Mouse (Mus musculus): ENCODE results near the gene Ubash3b. TPM values are rescaled to one million over a fixed set of nuclear protein-coding genes. Genes with fewer than 3 reads are reported as not detected.

Ubash3b gene
- polyA plus RNA-seq, 1 experiment, result 2.9 TPM

GRCm38 (mm10) chr9:41108324-41109180 is 52.9 kb downstream of the Ubash3b start:
- Histone ChIP-seq H3K27ac (ENCODE audit: insufficient read depth, low read length) (no peak overlapping the region), H3K9me3 (replicated peaks; ENCODE audit: control insufficient read depth, insufficient read depth, low read length, poor library complexity, severe bottlenecking) (no peaks in the 10 kb centered on the region), H3K4me3 (ENCODE audit: low read depth, low read length) (no peak overlapping the region), H3K27me3 (ENCODE audit: control insufficient read depth, insufficient read depth, low read length, poor library complexity, severe bottlenecking) (no peaks in the 10 kb centered on the region), H3K9ac (ENCODE audit: low read depth, poor library complexity, severe bottlenecking) (no peak overlapping the region), H3K4me1 (ENCODE audit: control insufficient read depth, insufficient read depth, low read length) (no peaks in the 10 kb centered on the region), H3K36me3 (ENCODE audit: control insufficient read depth, insufficient read depth, low read length, poor library complexity, severe bottlenecking) (no peaks in the 10 kb centered on the region)
- no peak for TF ChIP-seq EP300 (IDR thresholded peaks at IDR 0.05; ENCODE audit: insufficient read depth, low read depth, low read length)
- TF ChIP-seq POLR2A (IDR thresholded peaks at IDR 0.05; ENCODE audit: insufficient read depth, low read length), result no peak
- no peak for TF ChIP-seq CTCF (IDR thresholded peaks at IDR 0.05; ENCODE audit: low read depth, low read length)

DNA sequence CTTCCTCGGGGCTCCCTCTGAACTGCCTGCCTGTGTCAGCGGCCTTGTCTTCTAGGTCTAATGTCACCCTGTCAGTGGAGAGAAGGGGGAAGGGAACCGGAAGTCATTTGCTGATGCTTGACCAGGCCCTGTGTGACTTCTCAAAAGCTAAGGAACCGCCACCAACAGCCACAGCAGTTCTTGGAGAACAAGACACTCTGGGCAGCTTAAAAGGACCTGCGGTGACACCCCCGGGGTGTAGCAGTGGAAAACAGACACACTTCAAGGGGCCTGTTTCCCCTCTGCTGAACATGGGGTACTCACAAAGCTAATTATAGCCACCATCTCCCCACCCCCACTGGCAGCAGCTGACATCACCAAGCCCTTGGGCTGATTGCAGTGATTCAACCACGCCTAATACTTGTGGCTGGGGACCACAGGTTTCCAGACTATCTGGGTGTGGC is 56.3 kb downstream of the Ubash3b start:
- no peaks in the 10 kb centered on the region for H3K36me3 ChIP-seq (ENCODE audit: control insufficient read depth, insufficient read depth, low read length, poor library complexity, severe bottlenecking)
- no peaks in the 10 kb centered on the region for H3K4me1 ChIP-seq (ENCODE audit: control insufficient read depth, insufficient read depth, low read length)
- H3K27me3 ChIP-seq (ENCODE audit: control insufficient read depth, insufficient read depth, low read length, poor library complexity, severe bottlenecking), result no peaks in the 10 kb centered on the region
- H3K9ac ChIP-seq (ENCODE audit: low read depth, poor library complexity, severe bottlenecking), result no peak overlapping the region
- no peak overlapping the region for H3K4me3 ChIP-seq (ENCODE audit: low read depth, low read length)
- TF ChIP-seq EP300 (IDR thresholded peaks at IDR 0.05; ENCODE audit: insufficient read depth, low read depth, low read length), result peak; percentile 52; the same call in 1 of the 2 replicates
- no peak for TF ChIP-seq POLR2A (IDR thresholded peaks at IDR 0.05; ENCODE audit: insufficient read depth, low read length)
- TF ChIP-seq CTCF (IDR thresholded peaks at IDR 0.05; ENCODE audit: low read depth, low read length), result no peak
- H3K27ac ChIP-seq (ENCODE audit: insufficient read depth, low read length), result no peak overlapping the region
- no peaks in the 10 kb centered on the region for H3K9me3 ChIP-seq (replicated peaks; ENCODE audit: control insufficient read depth, insufficient read depth, low read length, poor library complexity, severe bottlenecking)

GRCm38 (mm10) chr9:41103722-41104121 is 57.8 kb downstream of the Ubash3b start:
- Histone ChIP-seq H3K9me3 (replicated peaks; ENCODE audit: control insufficient read depth, insufficient read depth, low read length, poor library complexity, severe bottlenecking) (no peaks in the 10 kb centered on the region), H3K9ac (ENCODE audit: low read depth, poor library complexity, severe bottlenecking) (no peak overlapping the region), H3K4me1 (ENCODE audit: control insufficient read depth, insufficient read depth, low read length) (no peaks in the 10 kb centered on the region), H3K27ac (ENCODE audit: insufficient read depth, low read length) (no peak overlapping the region), H3K4me3 (ENCODE audit: low read depth, low read length) (no peak overlapping the region), H3K36me3 (ENCODE audit: control insufficient read depth, insufficient read depth, low read length, poor library complexity, severe bottlenecking) (no peaks in the 10 kb centered on the region), H3K27me3 (ENCODE audit: control insufficient read depth, insufficient read depth, low read length, poor library complexity, severe bottlenecking) (no peaks in the 10 kb centered on the region)
- TF ChIP-seq EP300 (IDR thresholded peaks at IDR 0.05; ENCODE audit: insufficient read depth, low read depth, low read length) (no peak), POLR2A (IDR thresholded peaks at IDR 0.05; ENCODE audit: insufficient read depth, low read length) (no peak), CTCF (IDR thresholded peaks at IDR 0.05; ENCODE audit: low read depth, low read length) (no peak)

DNA sequence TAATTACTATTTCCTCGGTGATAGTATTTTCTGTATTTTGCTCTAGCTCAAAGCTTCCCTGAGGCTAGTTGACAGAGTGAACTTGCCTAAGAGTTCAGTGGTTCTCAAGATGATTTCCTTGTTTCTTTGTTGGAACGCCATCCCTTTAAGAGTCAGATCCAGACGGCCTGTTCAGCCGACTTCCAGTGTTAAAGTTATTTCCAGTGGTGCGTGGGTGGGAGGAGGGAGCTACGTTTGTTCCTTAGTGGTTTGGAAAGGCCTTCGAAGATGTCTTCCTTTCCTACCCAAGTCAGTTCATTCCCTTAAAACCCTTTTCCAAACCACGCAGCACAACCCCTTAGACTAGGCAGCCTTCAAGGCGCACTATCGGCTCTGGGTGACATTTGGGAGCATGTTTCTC is 58.9 kb downstream of the Ubash3b start:
- Histone ChIP-seq H3K9me3 (replicated peaks; ENCODE audit: control insufficient read depth, insufficient read depth, low read length, poor library complexity, severe bottlenecking) (no peaks in the 10 kb centered on the region), H3K27me3 (ENCODE audit: control insufficient read depth, insufficient read depth, low read length, poor library complexity, severe bottlenecking) (no peaks in the 10 kb centered on the region), H3K4me3 (ENCODE audit: low read depth, low read length) (no peak overlapping the region), H3K36me3 (ENCODE audit: control insufficient read depth, insufficient read depth, low read length, poor library complexity, severe bottlenecking) (no peaks in the 10 kb centered on the region), H3K27ac (ENCODE audit: insufficient read depth, low read length) (no peak overlapping the region), H3K9ac (ENCODE audit: low read depth, poor library complexity, severe bottlenecking) (no peak overlapping the region), H3K4me1 (ENCODE audit: control insufficient read depth, insufficient read depth, low read length) (no peaks in the 10 kb centered on the region)
- no peak for TF ChIP-seq POLR2A (IDR thresholded peaks at IDR 0.05; ENCODE audit: insufficient read depth, low read length)
- no peak for TF ChIP-seq CTCF (IDR thresholded peaks at IDR 0.05; ENCODE audit: low read depth, low read length)
- no peak for TF ChIP-seq EP300 (IDR thresholded peaks at IDR 0.05; ENCODE audit: insufficient read depth, low read depth, low read length)

DNA sequence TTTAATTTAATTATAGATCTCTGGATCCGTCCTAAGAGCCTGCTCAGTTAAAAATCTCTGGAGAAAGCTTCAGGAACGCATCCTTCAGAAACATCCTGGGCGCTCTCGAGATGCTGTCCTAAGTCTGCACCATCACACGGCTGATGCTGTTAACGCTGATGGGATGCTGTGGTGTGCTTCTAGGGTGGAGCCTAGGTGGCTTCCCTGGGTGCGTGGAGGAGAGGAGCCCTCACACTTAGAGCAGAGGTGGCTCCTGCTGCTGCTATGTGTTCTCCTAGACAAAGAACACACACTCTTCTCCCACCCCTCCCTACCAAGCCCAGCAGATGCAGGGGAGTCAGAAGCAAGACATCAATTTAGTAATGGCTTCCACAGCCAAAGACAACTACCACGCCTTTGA is 61.6 kb downstream of the Ubash3b start:
- Histone ChIP-seq H3K4me3 (ENCODE audit: low read depth, low read length) (no peak overlapping the region), H3K27ac (ENCODE audit: insufficient read depth, low read length) (no peak overlapping the region), H3K36me3 (ENCODE audit: control insufficient read depth, insufficient read depth, low read length, poor library complexity, severe bottlenecking) (no peaks in the 10 kb centered on the region), H3K27me3 (ENCODE audit: control insufficient read depth, insufficient read depth, low read length, poor library complexity, severe bottlenecking) (no peaks in the 10 kb centered on the region), H3K4me1 (ENCODE audit: control insufficient read depth, insufficient read depth, low read length) (no peaks in the 10 kb centered on the region), H3K9ac (ENCODE audit: low read depth, poor library complexity, severe bottlenecking) (no peak overlapping the region), H3K9me3 (replicated peaks; ENCODE audit: control insufficient read depth, insufficient read depth, low read length, poor library complexity, severe bottlenecking) (no peaks in the 10 kb centered on the region)
- TF ChIP-seq CTCF (IDR thresholded peaks at IDR 0.05; ENCODE audit: low read depth, low read length) (no peak), POLR2A (IDR thresholded peaks at IDR 0.05; ENCODE audit: insufficient read depth, low read length) (no peak), EP300 (IDR thresholded peaks at IDR 0.05; ENCODE audit: insufficient read depth, low read depth, low read length) (no peak)

- Histone ChIP-seq H3K4me3 (ENCODE audit: low read depth, low read length) (no peak overlapping the region), H3K36me3 (ENCODE audit: control insufficient read depth, insufficient read depth, low read length, poor library complexity, severe bottlenecking) (no peaks in the 10 kb centered on the region), H3K9ac (ENCODE audit: low read depth, poor library complexity, severe bottlenecking) (no peak overlapping the region), H3K27ac (ENCODE audit: insufficient read depth, low read length) (no peak overlapping the region), H3K9me3 (replicated peaks; ENCODE audit: control insufficient read depth, insufficient read depth, low read length, poor library complexity, severe bottlenecking) (no peaks in the 10 kb centered on the region), H3K27me3 (ENCODE audit: control insufficient read depth, insufficient read depth, low read length, poor library complexity, severe bottlenecking) (no peaks in the 10 kb centered on the region), H3K4me1 (ENCODE audit: control insufficient read depth, insufficient read depth, low read length) (no peaks in the 10 kb centered on the region)
- TF ChIP-seq POLR2A (IDR thresholded peaks at IDR 0.05; ENCODE audit: insufficient read depth, low read length) (no peak), EP300 (IDR thresholded peaks at IDR 0.05; ENCODE audit: insufficient read depth, low read depth, low read length) (no peak), CTCF (IDR thresholded peaks at IDR 0.05; ENCODE audit: low read depth, low read length) (no peak)
These were observed 62.4 kb downstream of the Ubash3b start for GRCm38 (mm10) chr9:41099067-41099466.
